Mouse (Mus musculus) lung, postnatal 10 days (tissue): ENCODE data around the gene Lrrc4c.

ENCODE experiments used
- DNase-seq: peaks from one replicate; pipeline ENCODE4 v3.0.0; 2021

Lrrc4c gene

DNA sequence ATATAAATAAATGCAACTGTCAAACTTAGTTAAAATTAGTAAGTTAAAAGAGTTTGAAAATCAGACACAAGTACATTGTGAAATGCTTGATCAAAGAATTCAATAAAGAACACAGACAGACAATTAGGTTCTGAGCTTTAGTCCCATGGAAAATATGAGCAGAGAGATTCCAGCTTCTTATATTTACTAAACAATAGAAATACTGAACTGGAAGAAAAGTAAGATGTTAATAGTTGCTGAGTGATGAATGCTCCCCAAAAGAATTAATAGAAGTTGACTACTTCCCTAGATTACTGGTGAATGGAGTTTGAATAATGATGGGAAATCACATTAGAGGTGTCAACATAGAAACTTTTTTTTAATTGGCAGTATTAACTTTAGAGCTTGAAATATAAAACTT is 1323.7 kb downstream of the Lrrc4c start:
- DNase-seq: no peak

DNA sequence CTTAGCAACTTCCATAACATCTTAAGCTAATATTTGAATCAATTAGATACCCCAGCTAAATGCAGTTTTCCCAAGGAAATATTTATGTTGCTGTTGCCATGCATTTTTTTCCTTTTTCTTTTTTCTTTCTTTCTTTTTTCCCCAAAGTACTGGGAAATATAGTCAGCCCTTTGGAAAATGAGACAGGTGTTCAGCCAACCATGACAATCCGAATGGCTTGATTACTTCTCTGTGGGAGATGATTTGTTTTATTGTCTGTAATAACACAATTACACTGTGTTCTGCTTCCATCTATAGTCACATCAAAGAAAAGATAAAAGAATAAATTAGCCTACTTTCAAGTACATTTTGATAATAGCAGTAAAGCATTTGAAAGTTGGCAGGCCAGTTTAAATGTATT is 1334.7 kb downstream of the Lrrc4c start:
- DNase-seq: no peak
